Mouse (Mus musculus) frontal cortex, adult (tissue): ENCODE measurements at regions not wholly inside any gene's neighbourhood (a gene's known extent, or its start where the extent isn't known, plus 50 kb on each side); places are given as distances from the start of the nearest gene placed in this dataset.
A peak's percentile ranks its signal among the peaks of the same experiment; 100 is the strongest.

Experiments
- ATAC-seq: cut with Nextera tagmentation; 2 replicates; pipeline ENCODE4 v1.9.2; 2017; ENCODE audit warnings: mild to moderate bottlenecking, moderate library complexity, mixed read lengths; ENCODE audit not compliant: low TSS enrichment

- ATAC-seq, result no peak
These were observed 69.0 kb upstream of the Atrnl1 start for GRCm38 (mm10) chr19:57541693-57542314.

- ATAC-seq, result no peak
These were observed 68.3 kb upstream of the Atrnl1 start for GRCm38 (mm10) chr19:57542506-57542905.

GRCm38 (mm10) chr19:57543681-57544214 is 67.1 kb upstream of the Atrnl1 start:
- peak; percentile 89 for ATAC-seq

GRCm38 (mm10) chr19:57544229-57544879 is 66.5 kb upstream of the Atrnl1 start:
- ATAC-seq, result no peak

- ATAC-seq, result no peak
These were observed 65.8 kb upstream of the Atrnl1 start for GRCm38 (mm10) chr19:57545071-57545470.

GRCm38 (mm10) chr19:57546039-57546438 is 64.8 kb upstream of the Atrnl1 start:
- ATAC-seq, result no peak

- ATAC-seq, result no peak
These were observed 64.3 kb upstream of the Atrnl1 start for GRCm38 (mm10) chr19:57546519-57546918.

- ATAC-seq, result no peak
These were observed 62.7 kb upstream of the Atrnl1 start for GRCm38 (mm10) chr19:57548093-57548492.

- no peak for ATAC-seq
These were observed 62.2 kb upstream of the Atrnl1 start for GRCm38 (mm10) chr19:57548661-57549060.

GRCm38 (mm10) chr19:57552964-57553740 is 57.7 kb upstream of the Atrnl1 start:
- ATAC-seq, result no peak

GRCm38 (mm10) chr19:57554086-57554485 is 56.7 kb upstream of the Atrnl1 start:
- no peak for ATAC-seq

- ATAC-seq, result no peak
These were observed 55.5 kb upstream of the Atrnl1 start for GRCm38 (mm10) chr19:57555313-57555712.

- no peak for ATAC-seq
These were observed 52.3 kb upstream of the Atrnl1 start for GRCm38 (mm10) chr19:57558420-57558967.

GRCm38 (mm10) chr19:57560757-57561156 is 50.1 kb upstream of the Atrnl1 start:
- ATAC-seq, result no peak
